15 mouse cellular contexts compared by ENCODE assay signal in genomic region chr9:48964587-48965040, GRCm38 (mm10). TPM values are rescaled to one million over a fixed set of nuclear protein-coding genes. Genes with fewer than 3 reads are reported as not detected.
DNase-seq lines count a peak whose midpoint lies in the region; ATAC-seq and TF ChIP-seq lines count a peak whose summit lies in the region.
"Had no signal": no experiment of that assay in that cellular context is flagged by ENCODE, and none has a peak within 500 bp of the region (broad histone marks: within the 10 kb centered on the region; RNA-seq: fewer than 3 reads in every experiment).

Htr3b (minus strand) TSS chr9:48964990.

- H3K4me3 ChIP-seq in liver, postnatal 0 days (ENCODE audit: low read depth, low read length): no peak within 1 kb of the TSS
- H3K4me3 ChIP-seq: erythroblast, embryonic 14.5 days; heart, embryonic 10.5 days; intestine, embryonic 15.5 days; neural tube, embryonic 12.5 days had no signal

- peak; percentile 13 for DNase-seq in adrenal gland, postnatal 10 days
- no peak for DNase-seq in adrenal gland, postnatal 25 days
- DNase-seq in liver, postnatal 0 days: no peak
- no peak for DNase-seq in liver
- no peak for DNase-seq in Patski (ENCODE audit: low read depth, low spot score)
- DNase-seq in naive thymus-derived CD4-positive, alpha-beta T cell, adult 2 months (ENCODE audit: low read depth): peak; percentile 66
- no peak for DNase-seq in spleen, adult 18-20 months
- no peak for DNase-seq in left cerebral cortex, postnatal 10 days (ENCODE audit: extremely low spot score in 1 of 2, low spot score in 2 of 2)
- DNase-seq: adrenal gland, adult 2 months; cerebellum, adult 9-10 months; layer of hippocampus, postnatal 36 days had no signal

- H3K9ac ChIP-seq in liver, postnatal 0 days (replicated peaks): no peak within 1 kb of the TSS
- H3K9ac ChIP-seq: intestine, embryonic 15.5 days; neural tube, embryonic 12.5 days had no signal

- CTCF ChIA-PET in Patski (lab: Charles Lee): interaction anchor here (2.0 kb wide), 1 partner anchor 8 kb away, joined by 8 read pairs; no protein-coding TSS in a partner anchor

- H3K36me3 ChIP-seq in liver, postnatal 0 days (replicated peaks; ENCODE audit: insufficient read depth, low read length): no peaks in the 10 kb centered on the region
- H3K36me3 ChIP-seq: heart, embryonic 10.5 days; intestine, embryonic 15.5 days; neural tube, embryonic 12.5 days had no signal

- TF ChIP-seq CTCF in liver, postnatal 0 days (IDR thresholded peaks at IDR 0.05; ENCODE audit: low read depth): peak; percentile 57
- peak; percentile 39 for TF ChIP-seq CTCF in Patski (IDR thresholded peaks at IDR 0.05)

- WGBS in liver, postnatal 0 days (ENCODE audit: insufficient replicate concordance): 45% methylated on average over 7 of the region's 7 CpGs

- intact Hi-C loops in left cerebral cortex, postnatal 10 days (cut with DNase I): loop anchor here (5.0 kb wide), 1 partner anchor 62 kb away; no protein-coding TSS in a partner anchor

- in situ Hi-C loops in Patski (cut with MboI; ENCODE audit: low pct_unique_long_range_greater_than_20kb): no loop called here

- no peak for TF ChIP-seq EP300 in liver, postnatal 0 days (IDR thresholded peaks at IDR 0.05; ENCODE audit: low read depth)

- no peak within 1 kb of the TSS for H3K27ac ChIP-seq in liver, postnatal 0 days (ENCODE audit: low read depth)
- H3K27ac ChIP-seq: heart, embryonic 10.5 days; intestine, embryonic 15.5 days; neural tube, embryonic 12.5 days had no signal

- H3K4me2 ChIP-seq in liver, postnatal 0 days (ENCODE audit: low read depth, low read length): no peak within 1 kb of the TSS
- H3K4me2 ChIP-seq: intestine, embryonic 15.5 days; neural tube, embryonic 12.5 days had no signal

- POLR2A ChIA-PET in Patski (lab: Charles Lee): no interaction called here

- 0 out of 2 replicates have a peak, but pooled peaks cover 4% of the 10 kb centered on the region for H3K27me3 ChIP-seq in liver, postnatal 0 days (ENCODE audit: insufficient read depth, low read length)
- peaks cover 57% of the 10 kb centered on the region for H3K27me3 ChIP-seq in Patski
- H3K27me3 ChIP-seq: intestine, embryonic 15.5 days; neural tube, embryonic 12.5 days had no signal

- ATAC-seq in liver, postnatal 0 days: no peak
- ATAC-seq in Patski: no peak
- ATAC-seq: intestine, embryonic 15.5 days had no signal

- H3K9me3 ChIP-seq in liver, postnatal 0 days (ENCODE audit: low read length): no peaks in the 10 kb centered on the region
- H3K9me3 ChIP-seq: heart, embryonic 10.5 days; intestine, embryonic 15.5 days; neural tube, embryonic 12.5 days had no signal

- H3K4me1 ChIP-seq in liver, postnatal 0 days (ENCODE audit: insufficient read depth): no peaks in the 10 kb centered on the region
- H3K4me1 ChIP-seq: intestine, embryonic 15.5 days had no signal

RNA-seq across cellular contexts. Expression of gene Htr3b, which starts in this region (rescaled TPM):
- 1 to 10 TPM; 2.0 to 4.5 TPM for total RNA-seq in adrenal gland, postnatal 10 days (2021)
- 0.43 TPM in 1 of 2 replicates, not detected in the other for total RNA-seq in adrenal gland, postnatal 25 days (2021)
- polyA plus RNA-seq in liver, postnatal 0 days (2015; fragmentation: Nextera tagmentation; extraction: Ambion mirVana): not detected in 2 replicates
- polyA plus RNA-seq in Patski (2021): not detected
- total RNA-seq in left cerebral cortex, postnatal 10 days (2021): not detected
- total RNA-seq: layer of hippocampus, postnatal 36 days had no signal
- polyA plus RNA-seq: erythroblast, embryonic 14.5 days; heart, embryonic 10.5 days had no signal

Comparison
In these comparisons a context has a peak if more than half of its experiments do, and no peak if none do; other contexts are left out.
1. DNase-seq: peak in adrenal gland, postnatal 10 days (single experiment) and naive thymus-derived CD4-positive, alpha-beta T cell, adult 2 months (single experiment); none in adrenal gland, postnatal 25 days (single experiment), liver, postnatal 0 days (single experiment), liver (single experiment), Patski (single experiment), spleen, adult 18-20 months (0 of 2) and left cerebral cortex, postnatal 10 days (0 of 2).